Comparison of ENCODE assay signal across 14 mouse cellular contexts in the genomic region with DNA sequence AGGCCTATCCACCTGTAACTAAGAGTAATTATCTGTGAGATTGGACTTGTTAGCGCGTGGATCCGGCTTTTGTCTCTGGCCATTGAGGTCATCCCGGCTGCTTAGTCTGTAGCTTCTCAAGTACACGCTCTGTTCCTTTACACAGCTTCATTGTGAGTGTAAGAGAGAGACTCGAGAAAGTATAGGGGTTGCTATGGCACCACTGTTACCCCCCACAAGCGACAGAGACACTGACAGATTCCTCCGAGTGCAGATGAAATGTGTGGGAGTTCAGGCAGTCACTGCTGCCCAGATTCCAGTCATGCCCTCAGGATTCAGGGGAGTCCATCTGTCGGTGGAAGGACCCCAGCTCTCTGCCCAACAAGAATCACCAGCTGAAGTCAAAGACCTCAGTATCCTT.
"Had no signal": no experiment of that assay in that cellular context is flagged by ENCODE, and none has a peak within 500 bp of the region (broad histone marks: within the 10 kb centered on the region; RNA-seq: fewer than 3 reads in every experiment).

No protein-coding gene starts in this region.

- H3K9ac ChIP-seq: liver, embryonic 15.5 days; midbrain, embryonic 13.5 days had no signal

- H3K4me3 ChIP-seq: left cerebral cortex, adult 2 months; limb, embryonic 10.5 days; liver, embryonic 15.5 days; midbrain, embryonic 13.5 days had no signal

- ATAC-seq: hindbrain, embryonic 16.5 days; inflammation-experienced regulatory T-cells, adult 6 months; intestine, postnatal 0 days; lung, postnatal 0 days; midbrain, embryonic 13.5 days had no signal

- DNase-seq: kidney, postnatal 14 days; lung, adult 2 months; lung, postnatal 36 days; thymus, postnatal 4 days had no signal

- H3K27ac ChIP-seq: left cerebral cortex, adult 2 months; limb, embryonic 10.5 days; liver, embryonic 15.5 days; midbrain, embryonic 13.5 days; stomach, postnatal 0 days had no signal

- H3K9me3 ChIP-seq: limb, embryonic 10.5 days; liver, embryonic 15.5 days; midbrain, embryonic 13.5 days had no signal

- H3K36me3 ChIP-seq: limb, embryonic 10.5 days; liver, embryonic 15.5 days; midbrain, embryonic 13.5 days had no signal

- H3K27me3 ChIP-seq: liver, embryonic 15.5 days; midbrain, embryonic 13.5 days had no signal

- H3K4me2 ChIP-seq: liver, embryonic 11.5 days; liver, embryonic 15.5 days; midbrain, embryonic 13.5 days had no signal

- H3K4me1 ChIP-seq: midbrain, embryonic 13.5 days had no signal
